In genomic region chr17:80095254-80095899, GRCm38 (mm10) we compare ENCODE assay signal across 9 mouse cellular contexts. TPM values are rescaled to one million over a fixed set of nuclear protein-coding genes. Genes with fewer than 3 reads are reported as not detected.
DNase-seq lines count a peak whose midpoint lies in the region; ATAC-seq and TF ChIP-seq lines count a peak whose summit lies in the region.
"Had no signal": no experiment of that assay in that cellular context is flagged by ENCODE, and none has a peak within 500 bp of the region (broad histone marks: within the 10 kb centered on the region; RNA-seq: fewer than 3 reads in every experiment).

No protein-coding gene starts in this region.

- peak overlapping the region; percentile 63 for H3K4me2 ChIP-seq in heart, embryonic 12.5 days
- H3K4me2 ChIP-seq in forebrain, embryonic 12.5 days = peak overlapping the region; percentile 45
- H3K4me2 ChIP-seq in limb, embryonic 11.5 days (ENCODE audit: low read depth, severe bottlenecking) = peak overlapping the region; percentile 43; the same call in 1 of the 2 replicates
- H3K4me2 ChIP-seq in midbrain, embryonic 14.5 days (ENCODE audit: low read length) = peak overlapping the region; percentile 47

- no peaks in the 10 kb centered on the region for H3K36me3 ChIP-seq in heart, embryonic 12.5 days
- H3K36me3 ChIP-seq in heart, adult 2 months (ENCODE audit: control insufficient read depth, insufficient read depth, low read length) = no peaks in the 10 kb centered on the region
- H3K36me3 ChIP-seq in forebrain, embryonic 12.5 days (replicated peaks) = no peaks in the 10 kb centered on the region
- no peaks in the 10 kb centered on the region for H3K36me3 ChIP-seq in limb, embryonic 11.5 days (ENCODE audit: control insufficient read depth, insufficient read depth, low read length)
- H3K36me3 ChIP-seq in midbrain, embryonic 14.5 days (ENCODE audit: control insufficient read depth, insufficient read depth, low read length) = no peaks in the 10 kb centered on the region

- DNase-seq in heart, adult 2 months = no peak
- DNase-seq in limb, embryonic 11.5 days (ENCODE audit: low spot score) = no peak
- DNase-seq in midbrain, embryonic 14.5 days = no peak
- no peak for DNase-seq in frontal cortex, postnatal 25 days (ENCODE audit: low spot score in 2 of 2)
- DNase-seq in frontal cortex, postnatal 36 days (ENCODE audit: low spot score in 2 of 2) = no peak

- H3K4me3 ChIP-seq in heart, embryonic 12.5 days = no peak overlapping the region
- no peak overlapping the region for H3K4me3 ChIP-seq in heart, adult 2 months
- no peak overlapping the region for H3K4me3 ChIP-seq in forebrain, embryonic 12.5 days (replicated peaks)
- H3K4me3 ChIP-seq in limb, embryonic 11.5 days (ENCODE audit: low read depth, low read length) = no peak overlapping the region
- no peak overlapping the region for H3K4me3 ChIP-seq in midbrain, embryonic 14.5 days (replicated peaks; ENCODE audit: low read depth, low read length)

- H3K9me3 ChIP-seq in heart, embryonic 12.5 days (replicated peaks) = no peaks in the 10 kb centered on the region
- H3K9me3 ChIP-seq in forebrain, embryonic 12.5 days = no peaks in the 10 kb centered on the region
- no peaks in the 10 kb centered on the region for H3K9me3 ChIP-seq in limb, embryonic 11.5 days (ENCODE audit: control insufficient read depth, low read length)
- H3K9me3 ChIP-seq in midbrain, embryonic 14.5 days (ENCODE audit: control insufficient read depth, low read length) = no peaks in the 10 kb centered on the region

- intact Hi-C loops in heart, adult 2 months (cut with DNase I) = no loop called here

- no peak for ATAC-seq in heart, embryonic 12.5 days (ENCODE audit: insufficient number of reproducible peaks, low FRiP score)
- no peak for ATAC-seq in forebrain, embryonic 12.5 days (ENCODE audit: low FRiP score)
- no peak for ATAC-seq in limb, embryonic 11.5 days (ENCODE audit: insufficient number of reproducible peaks, low FRiP score, low TSS enrichment, low read depth)
- ATAC-seq in midbrain, embryonic 14.5 days (ENCODE audit: low FRiP score, low TSS enrichment) = peak; percentile 46
- ATAC-seq in cerebellum, adult (ENCODE audit: insufficient number of reproducible peaks, low FRiP score, low TSS enrichment) = no peak

- peaks cover 4% of the 10 kb centered on the region; the same call in 1 of the 2 replicates for H3K27me3 ChIP-seq in heart, embryonic 12.5 days (replicated peaks)
- H3K27me3 ChIP-seq in heart, adult 2 months (ENCODE audit: control insufficient read depth, insufficient read depth, low read length) = no peaks in the 10 kb centered on the region
- no peaks in the 10 kb centered on the region for H3K27me3 ChIP-seq in forebrain, embryonic 12.5 days
- no peaks in the 10 kb centered on the region for H3K27me3 ChIP-seq in limb, embryonic 11.5 days (ENCODE audit: control insufficient read depth, insufficient read depth, low read length)
- H3K27me3 ChIP-seq in midbrain, embryonic 14.5 days (ENCODE audit: control insufficient read depth, insufficient read depth, low read length) = no peaks in the 10 kb centered on the region

- H3K4me1 ChIP-seq in heart, embryonic 12.5 days (replicated peaks) = peaks cover 6% of the 10 kb centered on the region; the same call in 1 of the 2 replicates
- H3K4me1 ChIP-seq in heart, adult 2 months (ENCODE audit: control insufficient read depth, insufficient read depth, low read length) = no peaks in the 10 kb centered on the region
- peaks cover 13% of the 10 kb centered on the region for H3K4me1 ChIP-seq in forebrain, embryonic 12.5 days
- H3K4me1 ChIP-seq in limb, embryonic 11.5 days (ENCODE audit: control insufficient read depth, insufficient read depth, low read length) = peaks cover 5% of the 10 kb centered on the region
- H3K4me1 ChIP-seq in midbrain, embryonic 14.5 days (ENCODE audit: control insufficient read depth, insufficient read depth, low read length) = peaks cover 13% of the 10 kb centered on the region

- 82% methylated on average over 9 of the region's 9 CpGs for WGBS in heart, embryonic 12.5 days
- 91% methylated on average over 9 of the region's 9 CpGs for WGBS in heart, adult 2 months
- WGBS in forebrain, embryonic 12.5 days = 88% methylated on average over 9 of the region's 9 CpGs
- WGBS in limb, embryonic 11.5 days = 84% methylated on average over 9 of the region's 9 CpGs
- WGBS in midbrain, embryonic 14.5 days = 82% methylated on average over 9 of the region's 9 CpGs

- no peaks in the 10 kb centered on the region for H3K79me2 ChIP-seq in heart, adult 2 months (replicated peaks; ENCODE audit: control insufficient read depth, insufficient read depth, low read length)

- TF ChIP-seq EP300 in heart, adult 2 months (IDR thresholded peaks at IDR 0.05; ENCODE audit: insufficient read depth, low read depth, low read length) = no peak

- TF ChIP-seq CTCF in heart, adult 2 months (IDR thresholded peaks at IDR 0.05) = no peak

- no peak overlapping the region for H3K9ac ChIP-seq in heart, embryonic 12.5 days
- H3K9ac ChIP-seq in heart, adult 2 months (ENCODE audit: low read depth, low read length) = no peak overlapping the region
- H3K9ac ChIP-seq in forebrain, embryonic 12.5 days = no peak overlapping the region; the same call in 1 of the 2 replicates
- H3K9ac ChIP-seq in limb, embryonic 11.5 days (ENCODE audit: low read length) = no peak overlapping the region
- no peak overlapping the region for H3K9ac ChIP-seq in midbrain, embryonic 14.5 days (replicated peaks; ENCODE audit: low read length)

- no peak for TF ChIP-seq POLR2A in heart, adult 2 months (IDR thresholded peaks at IDR 0.05; ENCODE audit: insufficient read depth, low read depth, low read length)

- H3K27ac ChIP-seq in heart, embryonic 12.5 days (ENCODE audit: poor library complexity, severe bottlenecking) = no peak overlapping the region
- H3K27ac ChIP-seq in heart, adult 2 months = no peak overlapping the region
- H3K27ac ChIP-seq in forebrain, embryonic 12.5 days = no peak overlapping the region
- H3K27ac ChIP-seq in limb, embryonic 11.5 days (replicated peaks; ENCODE audit: low read depth, low read length) = no peak overlapping the region
- no peak overlapping the region for H3K27ac ChIP-seq in midbrain, embryonic 14.5 days (replicated peaks; ENCODE audit: low read depth, low read length)
- H3K27ac ChIP-seq: macrophage had no signal

RNA-seq across cellular contexts. Expression of gene Galm, which starts 31.9 kb away (rescaled TPM):
- 10.0 TPM in 2 replicates for polyA plus RNA-seq in heart, embryonic 12.5 days (2016; fragmentation: Nextera tagmentation; extraction: Ambion mirVana)
- 10 to 100 TPM; 17.9 to 19.8 TPM for total RNA-seq in heart, adult 2 months (2021)
- 19.6 and 44.5 TPM in 2 replicates for polyA plus RNA-seq in heart, adult 2 months (2012; rRNA removed)
- polyA plus RNA-seq in forebrain, embryonic 12.5 days (2016; fragmentation: Nextera tagmentation; extraction: Ambion mirVana) = 9.6 and 12.3 TPM in 2 replicates
- 13.9 and 14.7 TPM in 2 replicates for polyA plus RNA-seq in limb, embryonic 11.5 days (2014; fragmentation: Nextera tagmentation; extraction: Ambion mirVana)
- polyA plus RNA-seq in midbrain, embryonic 14.5 days (2014; fragmentation: Nextera tagmentation; extraction: Ambion mirVana) = 0.63 and 1.6 TPM in 2 replicates

RNA-seq across cellular contexts. Expression of gene Hnrnpll, which starts 33.2 kb away (rescaled TPM):
- polyA plus RNA-seq in heart, embryonic 12.5 days (2016; fragmentation: Nextera tagmentation; extraction: Ambion mirVana) = 60.6 and 63.5 TPM in 2 replicates
- total RNA-seq in heart, adult 2 months (2021) = 10 to 100 TPM; 19.9 to 23.7 TPM
- polyA plus RNA-seq in heart, adult 2 months (2012; rRNA removed) = 7.5 and 14.2 TPM in 2 replicates
- polyA plus RNA-seq in forebrain, embryonic 12.5 days (2016; fragmentation: Nextera tagmentation; extraction: Ambion mirVana) = 126 and 130 TPM in 2 replicates
- polyA plus RNA-seq in limb, embryonic 11.5 days (2014; fragmentation: Nextera tagmentation; extraction: Ambion mirVana) = 118 TPM in 2 replicates
- polyA plus RNA-seq in midbrain, embryonic 14.5 days (2014; fragmentation: Nextera tagmentation; extraction: Ambion mirVana) = 68.2 and 76.7 TPM in 2 replicates
